Mouse (Mus musculus) lung, adult 2 months (tissue): ENCODE results near the gene Tprn. TPM values are rescaled to one million over a fixed set of nuclear protein-coding genes. Genes with fewer than 3 reads are reported as not detected.

Source experiments
- DNase-seq: peaks from one replicate; pipeline ENCODE4 v3.0.0; 2022
- H3K4me1 ChIP-seq: fragments of 200-500 bp; 2 replicates; pipeline ENCODE4 v1.6.1; 2011; ENCODE audit warnings: low read length; ENCODE audit not compliant: control insufficient read depth, insufficient read depth
- H3K4me3 ChIP-seq: fragments of 200-500 bp; replicated peaks from 2 replicates; pipeline ENCODE3; 2011; ENCODE audit warnings: low read depth, mild to moderate bottlenecking, control low read depth, low read length; ENCODE audit errors: extremely low read depth
- CTCF ChIP-seq: fragments of 200-500 bp; IDR thresholded peaks from 2 replicates; pipeline ENCODE4 v1.5.1; 2011; ENCODE audit warnings: mild to moderate bottlenecking, low read length, control low read depth; ENCODE audit not compliant: insufficient read depth
- POLR2A ChIP-seq: fragments of 200-500 bp; IDR thresholded peaks from 2 replicates; pipeline ENCODE4 v1.6.1; 2011; ENCODE audit warnings: low read depth, mild to moderate bottlenecking, control low read depth, low read length, borderline replicate concordance; ENCODE audit errors: extremely low read depth
- WGBS: fragments of 180-500 bp; shearing (Covaris S2); methylation state at CpG from one replicate; pipeline ENCODE4 v1.1.7; 2018; 5-methylcytosine and 5-hydroxymethylcytosine counted together
- polyA plus RNA-seq: library from polyadenylated mRNA; depleted of rRNA; stranded (reverse); fragments of >200 nt; gene quantifications from 2 replicates; pipeline ENCODE4 v1.2.3, GENCODE M21; 2012

Tprn gene
- polyA plus RNA-seq, 1 experiment = 24.3 TPM

- peaks cover 15% of the 10 kb centered on the region for H3K4me1 ChIP-seq
- TF ChIP-seq CTCF = no peak
- no peak for TF ChIP-seq POLR2A
- H3K4me3 ChIP-seq = no peak overlapping the region
- no peak for DNase-seq
- WGBS = 71% methylated on average over 8 of the region's 8 CpGs
Measured at GRCm38 (mm10) chr2:25225811-25226379, 36.5 kb upstream of the Tprn start.

GRCm38 (mm10) chr2:25226864-25227263 is 35.6 kb upstream of the Tprn start:
- peaks cover 15% of the 10 kb centered on the region for H3K4me1 ChIP-seq
- 73% methylated on average over 5 of the region's 5 CpGs for whole genome bisulfite sequencing
- TF ChIP-seq CTCF (no peak), POLR2A (no peak)
- no peak for DNase-seq
- no peak overlapping the region for H3K4me3 ChIP-seq

DNA sequence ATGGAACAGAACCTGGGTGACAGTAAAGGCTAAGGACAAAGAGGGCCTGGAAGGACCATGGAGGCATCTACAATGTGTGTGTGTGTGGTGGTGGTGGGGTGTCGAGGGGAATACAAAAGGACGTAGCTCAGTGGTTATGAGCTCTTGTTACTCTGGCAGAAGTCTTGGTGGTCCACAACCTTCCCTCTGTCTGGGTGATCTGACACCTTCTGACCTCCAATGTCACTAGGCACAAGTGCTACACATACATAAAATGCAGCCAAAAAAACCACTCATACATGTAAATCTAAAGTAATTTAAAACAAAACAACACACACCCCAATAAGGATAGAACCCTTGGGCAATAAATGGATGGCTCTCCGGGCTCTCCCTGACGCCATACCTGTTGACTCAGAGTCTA is 35.0 kb upstream of the Tprn start:
- DNase-seq = no peak
- no peak for TF ChIP-seq POLR2A
- no peak for TF ChIP-seq CTCF
- WGBS = 96% methylated on average over 4 of the region's 4 CpGs
- Histone ChIP-seq H3K4me3 (no peak overlapping the region), H3K4me1 (peaks cover 15% of the 10 kb centered on the region)

DNA sequence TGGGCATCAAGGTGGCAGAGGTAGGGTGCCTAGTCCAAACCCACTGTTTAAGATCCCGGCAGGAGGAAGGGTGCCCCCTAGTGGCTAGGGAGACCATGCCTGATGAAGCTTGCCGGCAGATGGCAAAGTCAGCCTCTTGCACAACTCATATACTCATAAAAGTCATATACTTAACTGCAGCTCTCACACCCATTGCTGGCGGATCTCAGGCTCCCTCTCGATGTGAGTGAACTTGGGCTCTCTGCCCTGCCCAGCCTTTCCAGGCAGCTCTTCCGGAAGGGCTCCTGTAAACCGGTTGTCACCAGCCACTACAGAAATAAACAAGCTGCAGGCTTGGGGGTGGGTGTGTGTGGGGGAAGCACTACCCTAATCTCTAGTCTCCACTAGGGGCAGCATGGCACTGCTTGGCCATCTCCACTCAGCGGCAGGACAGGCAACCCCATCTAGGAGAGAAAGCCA is 34.0 kb upstream of the Tprn start:
- H3K4me3 ChIP-seq = peak overlapping the region; percentile 45
- WGBS = under 1% methylated on average over 7 of the region's 7 CpGs
- H3K4me1 ChIP-seq = peaks cover 15% of the 10 kb centered on the region
- peak; percentile 82 for DNase-seq
- TF ChIP-seq POLR2A (0 out of 2 replicates have a peak, but pooled peaks have one; percentile 15), CTCF (peak; percentile 95)

DNA sequence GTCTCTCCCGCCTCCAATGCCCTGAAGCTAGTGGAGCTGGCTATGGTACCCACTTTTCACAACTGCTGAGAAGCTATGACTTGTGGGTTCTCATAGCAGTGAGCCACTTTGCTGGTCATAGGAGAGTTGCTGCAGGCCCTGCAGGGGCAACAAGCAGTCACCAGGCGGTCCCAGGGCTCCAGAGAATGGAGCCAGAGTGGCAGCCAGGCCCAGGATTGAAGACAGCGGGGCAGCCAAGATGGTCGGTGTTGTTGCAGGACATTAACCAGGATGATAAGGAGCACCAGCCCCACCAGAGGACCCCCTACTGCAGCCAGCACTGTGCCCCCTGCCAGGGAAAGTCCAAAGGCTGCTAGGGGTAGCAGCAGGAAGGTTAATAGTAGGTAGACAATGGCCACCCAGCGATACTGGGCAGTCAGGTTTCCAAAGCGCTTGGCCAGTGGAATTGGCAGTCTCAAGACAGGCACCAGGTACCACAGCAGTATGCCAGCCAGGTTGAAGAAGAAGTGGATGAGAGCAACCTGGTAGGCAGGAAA is 33.4 kb upstream of the Tprn start:
- WGBS = 67% methylated on average over 6 of the region's 6 CpGs
- no peak for TF ChIP-seq CTCF
- Histone ChIP-seq H3K4me3 (no peak overlapping the region), H3K4me1 (peaks cover 12% of the 10 kb centered on the region)
- DNase-seq = no peak

- TF ChIP-seq POLR2A = no peak
- no peak for TF ChIP-seq CTCF
- H3K4me3 ChIP-seq = no peak overlapping the region
- peaks cover 12% of the 10 kb centered on the region for H3K4me1 ChIP-seq
- DNase-seq = no peak
- 84% methylated on average over 5 of the region's 5 CpGs for WGBS
Measured at GRCm38 (mm10) chr2:25229582-25229981, 32.8 kb upstream of the Tprn start.

- 84% methylated on average over 7 of the region's 7 CpGs for WGBS
- H3K4me3 ChIP-seq = no peak overlapping the region
- peaks cover 10% of the 10 kb centered on the region for H3K4me1 ChIP-seq
- TF ChIP-seq CTCF (no peak), POLR2A (no peak)
- DNase-seq = no peak
Measured at GRCm38 (mm10) chr2:25230581-25230980, 31.8 kb upstream of the Tprn start.

- Histone ChIP-seq H3K4me1 (peaks cover 10% of the 10 kb centered on the region), H3K4me3 (no peak overlapping the region)
- WGBS = 64% methylated on average over 12 of the region's 12 CpGs
- TF ChIP-seq CTCF = no peak
- TF ChIP-seq POLR2A = no peak
- no peak for DNase-seq
Measured at GRCm38 (mm10) chr2:25231038-25231437, 31.4 kb upstream of the Tprn start.

DNA sequence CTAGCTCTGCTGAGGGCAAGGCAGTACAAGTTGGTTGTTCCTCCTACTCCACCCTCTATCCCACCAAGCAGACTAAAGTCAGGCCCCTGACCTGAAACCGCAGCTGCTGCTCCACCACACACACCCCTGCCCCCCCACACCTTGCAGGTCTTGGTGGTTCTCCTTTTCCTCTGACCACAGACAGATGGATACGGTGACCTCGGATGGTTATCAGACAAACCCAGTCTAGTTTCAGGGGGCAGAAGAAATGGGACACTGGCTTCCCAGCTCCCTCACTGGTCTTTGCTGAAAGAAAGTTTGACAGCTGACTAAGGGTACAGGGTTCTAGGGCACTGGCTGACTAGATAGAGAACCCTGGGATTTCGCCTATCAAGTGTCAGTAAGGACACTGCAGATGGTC is 29.0 kb upstream of the Tprn start:
- 56% methylated on average over 4 of the region's 4 CpGs for WGBS

GRCm38 (mm10) chr2:25234050-25234449 is 28.4 kb upstream of the Tprn start, which contains the start of gene Slc34a3:
Slc34a3 (minus strand) TSS chr2:25234364.
- 70% methylated on average over 3 of the region's 3 CpGs for WGBS

More for the DNA sequence above, 29.0 kb upstream of the Tprn start:
- no peak for TF ChIP-seq POLR2A
- TF ChIP-seq CTCF = no peak
- H3K4me1 ChIP-seq = peaks cover 6% of the 10 kb centered on the region; the same call in 1 of the 2 replicates
- no peak overlapping the region for H3K4me3 ChIP-seq
- no peak for DNase-seq

More at GRCm38 (mm10) chr2:25234050-25234449, 28.4 kb upstream of the Tprn start, which contains the start of gene Slc34a3:
- no peak within 1 kb of the TSS for H3K4me3 ChIP-seq
- TF ChIP-seq CTCF (no peak), POLR2A (no peak)
- DNase-seq = no peak
- peaks cover 2% of the 10 kb centered on the region; the same call in 1 of the 2 replicates for H3K4me1 ChIP-seq
